Mouse (Mus musculus) megakaryocyte, embryonic 14.5 days (primary cell): ENCODE measurements around the gene H2-T22.

ENCODE experiments used
- FLI1 ChIP-seq: IDR thresholded peaks from 2 replicates; pipeline ENCODE4 v1.6.1; 2012; ENCODE audit warnings: low read length, inconsistent platforms, mixed read lengths
- GATA1 ChIP-seq: IDR thresholded peaks from 3 replicates; pipeline ENCODE4 v1.6.1; 2012; ENCODE audit warnings: mixed read lengths, low read length, inconsistent platforms, borderline replicate concordance

GRCm38 (mm10) chr17:36083870-36084451 lies 41.4 kb upstream of the H2-T22 start:
- no peak for TF ChIP-seq FLI1
- TF ChIP-seq GATA1 = no peak
